Mouse (Mus musculus) frontal cortex, postnatal 25 days (tissue): ENCODE measurements around the gene Tank.

Experiments used
- DNase-seq, 2 experiments: peaks; one replicate each; pipeline ENCODE4 v3.0.0; 2022; ENCODE audit warnings: low spot score in 2 of 2

Tank gene

GRCm38 (mm10) chr2:61580091-61580490, 1.7 kb downstream of the Tank start:
- DNase-seq, result no peak

GRCm38 (mm10) chr2:61580555-61581080, 2.2 kb downstream of the Tank start:
- no peak for DNase-seq

DNA sequence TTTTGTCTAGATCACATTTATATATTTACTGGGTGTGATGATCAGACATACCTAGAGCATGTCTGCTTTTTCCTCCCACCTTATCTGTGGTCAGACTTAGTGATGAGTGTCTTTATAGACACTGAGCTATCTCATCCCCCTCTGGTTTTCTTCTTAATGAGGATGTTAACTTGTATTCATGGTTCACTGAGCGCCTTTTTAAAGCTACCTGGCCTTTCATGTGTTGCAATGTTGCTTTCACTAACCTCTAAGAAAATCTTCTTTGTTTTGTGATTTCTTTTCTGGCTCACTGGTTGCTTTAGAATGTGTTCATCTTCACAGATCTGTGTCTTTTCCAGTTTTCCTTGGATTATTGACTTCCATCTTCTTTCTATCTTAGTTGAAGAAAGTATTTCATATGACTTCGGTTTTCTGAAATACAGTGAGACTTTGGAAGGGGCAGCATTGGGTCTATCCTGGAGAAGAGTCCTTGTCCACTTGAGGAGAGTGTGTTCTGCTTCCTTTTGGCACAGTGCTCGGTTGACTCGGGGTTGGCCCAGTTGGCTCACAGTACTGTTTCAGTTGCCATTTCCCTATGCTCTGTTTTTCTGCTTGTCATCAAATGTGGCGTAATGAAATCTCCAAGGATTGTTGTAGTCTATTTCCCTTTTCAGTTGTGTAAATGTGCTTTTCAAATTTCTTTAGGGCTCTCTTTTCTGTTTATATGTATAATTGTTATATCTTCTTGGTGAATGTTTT, 4.4 kb downstream of the Tank start:
- no peak for DNase-seq

DNA sequence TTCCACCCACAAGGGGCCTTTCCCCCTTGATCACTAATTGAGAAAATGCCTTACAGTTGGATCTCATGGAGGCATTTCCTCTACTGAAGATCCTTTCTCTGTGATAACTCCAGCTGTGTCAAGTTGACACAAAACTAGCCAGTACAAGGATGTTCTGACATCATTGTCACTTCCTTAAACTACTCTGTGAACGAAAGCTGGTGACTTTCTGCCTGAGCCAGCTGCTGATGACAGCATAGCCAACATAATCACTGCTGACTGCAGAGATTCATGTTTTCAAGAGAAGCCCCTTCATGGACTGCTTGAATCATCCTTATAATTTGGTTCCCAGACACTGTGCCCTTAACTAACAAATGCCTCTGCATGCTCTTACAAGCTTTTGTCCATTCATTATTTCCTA, 7.1 kb downstream of the Tank start:
- DNase-seq, result no peak

DNA sequence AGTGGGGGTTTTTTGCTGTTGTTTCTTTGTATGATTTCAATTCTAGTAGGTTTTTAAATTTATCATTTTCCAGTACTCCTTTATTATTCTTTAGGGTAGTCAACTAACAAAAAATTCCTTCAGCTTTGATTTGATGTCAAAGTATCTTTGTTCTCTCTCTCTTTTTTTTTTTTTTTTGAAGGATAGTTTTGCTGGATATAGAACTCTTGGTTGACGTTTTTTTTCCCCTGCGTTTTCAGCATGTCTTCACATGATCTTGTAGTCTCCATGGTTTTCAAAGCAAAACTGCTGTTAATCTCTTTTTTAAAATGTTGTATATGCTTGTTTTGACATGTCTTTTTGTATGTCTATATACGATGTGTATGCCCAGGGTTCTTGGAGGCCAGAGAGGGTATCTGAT, 7.8 kb downstream of the Tank start:
- DNase-seq, result no peak

DNA sequence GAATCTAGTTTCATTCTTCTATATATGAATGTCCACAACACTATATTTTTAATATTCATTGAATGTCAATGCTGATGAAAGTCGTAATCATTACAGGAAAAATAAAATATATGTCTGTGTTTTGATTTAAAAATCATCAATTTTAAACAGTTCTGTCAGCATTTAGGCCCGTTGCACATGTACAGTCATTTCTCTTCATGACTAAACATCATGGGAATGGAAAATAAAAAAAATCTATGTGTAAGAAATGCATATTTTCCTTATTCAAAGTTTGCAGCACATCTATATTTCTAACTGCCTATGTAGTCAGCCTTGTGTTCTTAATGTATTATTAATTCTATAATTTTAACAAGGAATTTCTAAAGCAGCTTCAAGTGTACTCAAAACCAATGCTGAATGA, 12.4 kb downstream of the Tank start:
- no peak for DNase-seq

DNA sequence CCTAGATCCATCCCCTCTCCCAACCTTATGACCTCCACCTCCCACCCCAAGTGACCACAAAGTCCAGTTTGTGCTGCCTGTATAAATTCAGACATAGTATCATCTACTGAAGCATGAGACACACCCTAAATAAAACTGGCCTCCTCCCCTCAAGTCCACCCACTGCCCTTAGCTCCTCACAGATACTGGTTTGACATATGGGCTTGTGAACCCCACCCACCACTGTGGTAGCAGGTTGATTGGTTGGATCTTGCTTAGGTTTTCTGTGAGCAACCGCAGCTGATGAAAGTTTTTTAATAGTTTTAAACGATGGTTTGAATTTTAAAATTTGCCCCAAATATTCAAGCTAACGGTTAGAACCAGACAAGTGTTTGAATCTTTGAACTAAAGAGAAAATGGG, 13.7 kb downstream of the Tank start:
- no peak for DNase-seq

GRCm38 (mm10) chr2:61592699-61593029, 14.3 kb downstream of the Tank start:
- DNase-seq, result no peak

DNA sequence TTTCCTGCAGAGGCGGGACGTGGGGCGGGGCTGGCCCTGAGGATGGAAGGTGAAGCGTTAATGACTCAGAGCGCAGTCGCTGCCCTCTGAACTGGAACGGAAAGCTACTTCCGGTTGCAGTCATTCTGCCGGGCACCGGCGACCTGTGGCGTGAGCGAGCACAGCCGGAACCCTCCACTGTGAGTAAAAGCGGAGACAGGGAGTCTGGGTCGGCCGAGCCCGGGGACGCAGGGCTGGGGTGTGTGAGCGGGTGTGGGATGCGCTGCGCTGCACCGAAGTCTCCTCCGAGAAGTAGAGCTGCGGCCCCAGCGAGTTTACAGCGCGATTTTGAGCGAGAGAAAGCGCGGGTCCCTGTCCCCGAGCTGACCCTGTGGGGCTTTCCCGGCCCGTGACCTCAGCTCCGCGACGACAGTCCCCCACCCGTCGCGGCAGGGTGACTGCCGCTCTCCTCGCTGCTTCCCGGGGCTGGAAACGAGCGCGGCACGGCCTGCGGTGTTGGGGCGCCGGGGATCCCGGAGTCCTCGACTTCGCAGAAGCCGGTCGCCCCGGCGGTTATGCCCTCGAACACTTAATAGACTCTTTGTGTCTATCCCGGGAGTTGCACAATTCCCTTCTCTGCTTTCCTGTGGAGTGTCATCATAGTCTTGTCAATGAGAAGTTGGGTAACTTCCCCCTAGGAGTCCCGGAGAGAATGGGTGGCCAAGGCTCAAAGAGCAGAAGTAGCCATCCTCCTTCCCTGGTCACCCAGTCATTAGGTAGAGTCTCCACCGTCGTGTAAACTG, 14.8 kb downstream of the Tank start:
- peak; percentile 68 to 78 for DNase-seq

GRCm38 (mm10) chr2:61593871-61594304, 15.5 kb downstream of the Tank start:
- no peak for DNase-seq

DNA sequence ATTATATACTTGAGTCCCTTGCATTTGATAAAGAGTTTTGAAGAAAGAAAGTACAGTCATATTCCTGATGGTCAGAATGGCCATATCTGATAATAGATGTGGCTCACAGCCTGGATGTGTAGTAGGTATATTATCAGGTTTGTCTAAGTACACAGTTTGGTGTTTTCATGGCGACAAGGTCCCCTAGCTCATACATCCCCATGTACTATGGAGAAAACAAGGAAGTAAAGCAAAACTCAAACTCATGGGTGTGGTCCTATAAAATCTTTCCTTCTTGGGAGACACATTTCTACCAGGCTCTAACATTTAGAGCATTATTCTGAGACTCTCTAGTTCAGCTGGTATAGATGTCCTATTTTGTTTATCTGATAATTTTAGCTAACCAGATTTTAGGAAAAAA, 21.3 kb downstream of the Tank start:
- no peak for DNase-seq

DNA sequence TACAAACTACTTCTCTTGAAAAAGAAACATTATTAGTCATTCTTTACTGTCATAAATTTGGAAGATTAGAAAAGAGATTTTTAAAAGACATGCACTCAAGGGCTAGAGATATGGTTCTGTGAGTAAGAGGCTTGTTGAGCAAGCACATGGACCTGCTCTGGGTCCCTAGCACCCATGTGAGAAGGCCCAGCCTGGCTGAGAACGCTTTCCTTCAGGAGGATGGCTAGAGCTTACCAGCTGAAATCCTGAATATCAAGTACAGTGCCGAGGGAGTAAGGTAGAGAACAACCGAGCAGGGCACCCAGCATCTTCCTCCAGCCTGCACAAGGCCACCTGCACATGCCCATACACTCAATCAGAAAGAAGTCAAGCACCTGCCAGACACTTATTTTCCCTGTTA, 25.1 kb downstream of the Tank start:
- no peak for DNase-seq

DNA sequence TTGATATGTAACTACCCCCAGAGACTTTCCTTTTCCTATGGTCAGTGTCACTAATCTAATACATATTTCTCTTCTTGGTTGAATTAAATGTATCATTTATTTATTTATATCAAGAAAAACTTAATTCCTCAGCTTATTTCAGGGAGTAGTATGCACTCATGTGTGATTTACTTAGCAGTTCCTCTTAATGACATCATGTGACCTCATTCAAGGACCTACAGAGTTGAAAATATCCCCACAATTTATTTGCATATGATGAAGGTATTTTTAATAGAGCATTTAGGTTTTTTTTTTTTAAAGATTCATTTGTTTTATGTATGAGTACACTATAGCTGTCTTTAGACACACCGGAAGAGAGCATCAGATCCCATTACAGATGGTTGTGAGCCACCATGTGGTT, 28.6 kb downstream of the Tank start:
- no peak for DNase-seq

GRCm38 (mm10) chr2:61623996-61624395, 45.6 kb downstream of the Tank start:
- DNase-seq, result no peak

DNA sequence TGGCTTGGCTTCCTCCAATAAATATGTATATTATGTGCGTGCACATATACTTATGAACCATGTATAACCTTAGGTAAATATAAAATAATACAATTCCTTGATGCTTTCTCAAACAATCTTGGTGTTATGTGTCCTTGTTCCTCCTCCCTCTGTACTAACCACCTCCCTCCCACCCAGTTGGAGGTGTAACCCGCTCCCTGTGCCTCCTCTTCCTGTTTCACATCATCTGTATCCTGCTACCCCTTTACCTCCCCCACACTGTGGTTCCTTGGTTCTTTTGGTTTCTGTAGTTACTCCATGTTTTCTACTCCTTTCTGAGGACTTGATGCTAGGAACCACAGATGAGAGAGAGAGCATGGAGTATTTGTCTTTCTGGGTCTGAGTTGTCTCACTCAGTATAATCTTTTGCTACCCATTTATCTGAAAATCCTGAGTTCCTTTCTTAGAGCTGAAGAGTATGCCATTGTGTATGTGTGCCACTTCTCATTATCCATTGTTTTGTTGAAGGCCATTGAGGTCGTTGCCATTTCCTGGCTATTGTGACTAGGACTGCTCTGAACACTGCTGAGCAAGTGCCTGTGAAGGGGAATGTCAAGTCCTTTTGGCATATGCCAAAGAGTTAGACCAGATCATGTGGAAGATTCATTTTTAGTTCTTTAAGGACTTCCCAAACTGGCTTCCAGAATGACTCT, 52.6 kb downstream of the Tank start:
- no peak for DNase-seq

- DNase-seq, result no peak
These were observed 56.7 kb downstream of the Tank start for GRCm38 (mm10) chr2:61635099-61635498.

- DNase-seq, result no peak
These were observed 59.8 kb downstream of the Tank start for GRCm38 (mm10) chr2:61638182-61638581.

DNA sequence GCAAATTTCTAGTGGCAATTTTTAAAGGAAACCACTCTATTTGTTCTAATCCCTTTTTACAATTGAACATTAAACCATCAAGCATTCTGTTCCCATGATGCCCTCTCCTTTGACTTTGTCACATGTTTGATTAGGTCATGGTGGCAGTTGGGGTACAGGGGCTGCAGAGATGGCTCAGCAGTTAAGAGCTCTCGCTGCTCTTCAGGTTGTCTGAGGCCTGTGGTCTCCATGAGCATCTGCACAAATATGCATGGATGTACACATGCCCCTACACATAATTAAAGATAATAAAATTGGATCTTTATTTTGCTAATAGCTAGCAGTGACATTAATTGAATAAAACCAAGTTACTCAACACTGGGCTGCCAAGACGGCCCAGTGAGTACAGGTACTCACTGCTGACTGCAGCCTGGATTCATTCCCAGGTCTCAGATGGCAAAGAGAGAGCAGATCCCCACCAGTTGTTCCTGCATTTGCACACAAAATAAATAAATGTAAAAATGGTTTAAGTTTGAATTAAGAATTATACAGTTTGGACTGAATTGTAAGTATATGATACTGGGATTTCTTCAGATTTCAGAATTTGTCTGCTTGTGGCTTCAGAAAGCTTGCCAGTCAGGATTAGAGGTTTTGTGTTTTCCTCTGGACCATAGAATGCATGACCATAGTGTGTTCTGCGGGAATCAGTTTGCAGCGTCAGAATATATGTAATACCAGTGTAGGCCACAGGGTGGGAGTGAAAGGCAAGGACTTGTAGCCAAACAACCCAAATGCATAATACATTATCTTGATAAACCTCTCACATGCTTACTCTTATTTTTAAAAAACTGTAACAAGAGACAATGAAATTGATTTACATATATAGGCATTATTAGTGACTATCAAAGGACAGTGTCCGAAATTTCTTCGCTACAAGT, 64.3 kb downstream of the Tank start:
- peak in 1 of 2 experiments; percentile 59 for DNase-seq

GRCm38 (mm10) chr2:61651206-61651605, 72.8 kb downstream of the Tank start:
- DNase-seq, result no peak

- DNase-seq, result no peak
These were observed 73.3 kb downstream of the Tank start for GRCm38 (mm10) chr2:61651640-61652039.

GRCm38 (mm10) chr2:61655046-61655381, 76.6 kb downstream of the Tank start:
- DNase-seq, result no peak
